Mouse (Mus musculus) frontal cortex, adult (tissue): Measurements from ENCODE around the gene Tnf.
A peak's percentile ranks its signal among the peaks of the same experiment; 100 is the strongest.

Experiments
- ATAC-seq: cut with Nextera tagmentation; 2 replicates; pipeline ENCODE4 v1.9.2; 2017; ENCODE audit warnings: mild to moderate bottlenecking, moderate library complexity, mixed read lengths; ENCODE audit not compliant: low TSS enrichment

Tnf gene

DNA sequence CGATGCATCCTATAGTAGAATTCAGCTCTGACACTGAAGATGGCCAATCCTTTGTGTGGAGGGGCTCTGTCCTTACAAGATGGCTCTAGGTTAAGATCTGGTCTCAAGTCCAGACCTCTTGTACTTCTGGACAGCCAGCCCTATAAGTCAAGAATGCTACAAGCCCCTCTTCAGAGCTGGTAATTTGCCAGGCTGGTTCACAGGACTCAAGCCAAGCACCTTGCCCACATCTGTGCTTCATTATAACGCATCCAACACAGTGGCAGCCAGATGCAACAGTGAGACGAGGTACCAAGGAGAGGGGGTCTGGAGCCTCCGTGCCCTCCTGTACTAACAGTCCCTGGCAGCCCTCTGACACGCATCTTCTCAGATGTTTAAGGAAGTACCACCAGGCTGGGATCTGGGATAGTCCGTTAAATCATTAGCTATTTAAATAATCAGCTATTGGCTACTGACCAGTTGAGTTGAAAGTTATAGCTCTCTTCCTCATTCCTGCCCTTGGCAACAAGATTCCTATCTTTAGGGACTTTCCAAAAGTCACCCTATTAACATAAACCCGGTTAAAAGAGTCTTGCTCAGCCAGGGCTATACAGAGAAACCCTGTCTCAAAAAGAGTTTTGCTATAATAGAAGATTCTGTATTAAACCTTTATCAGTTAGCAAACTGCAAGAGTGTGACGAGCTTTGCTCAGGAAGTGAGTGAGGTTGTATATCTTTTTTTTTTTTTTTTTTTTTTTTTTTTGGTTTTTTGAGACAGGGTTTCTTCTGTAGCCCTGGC lies 27.4 kb downstream of the Tnf start:
- ATAC-seq = no peak

DNA sequence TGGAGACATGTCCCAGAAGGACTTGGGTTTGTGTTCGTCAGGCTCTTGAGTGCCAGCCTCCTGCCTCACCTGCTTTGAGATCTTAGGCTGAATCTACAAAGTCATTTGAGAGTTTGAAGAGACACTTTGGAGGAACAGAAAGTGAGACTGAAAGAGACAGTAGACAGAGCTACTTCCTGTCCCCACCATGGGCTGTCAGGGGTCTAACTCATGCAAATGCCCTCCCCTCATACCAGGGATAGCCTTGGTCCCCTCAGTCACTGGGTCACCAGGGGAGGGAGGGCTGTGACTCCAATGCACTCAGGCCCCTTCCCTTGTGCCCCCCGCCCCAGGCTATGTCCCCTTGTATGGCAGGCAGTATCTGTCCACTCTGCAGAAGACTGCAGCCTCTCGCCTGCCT lies 28.5 kb downstream of the Tnf start:
- no peak for ATAC-seq

GRCm38 (mm10) chr17:35172445-35173234 lies 29.2 kb downstream of the Tnf start:
- peak; percentile 76 for ATAC-seq

- no peak for ATAC-seq
Measured at GRCm38 (mm10) chr17:35168541-35169207, 33.1 kb downstream of the Tnf start.

DNA sequence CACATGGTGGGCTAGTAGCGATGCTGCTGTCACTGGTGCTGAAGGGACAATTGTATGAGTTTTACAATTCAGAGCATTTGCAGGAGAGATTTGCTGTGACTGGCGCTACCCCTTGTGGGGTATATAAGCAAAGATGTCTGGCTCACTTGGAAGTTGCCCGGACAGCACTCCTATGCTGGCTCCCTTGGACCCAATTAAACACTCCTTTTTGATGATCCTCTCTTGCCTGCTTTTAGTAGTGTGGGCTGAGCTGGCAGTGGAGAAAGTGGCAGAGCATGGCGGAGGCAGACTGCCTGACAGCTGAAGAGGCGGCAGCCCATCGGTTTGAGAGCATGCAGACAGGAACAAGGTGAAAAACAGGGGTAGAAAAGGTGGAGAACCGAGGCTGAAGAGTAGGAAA lies 34.0 kb downstream of the Tnf start:
- peak; percentile 8; the same call in 1 of the 2 replicates for ATAC-seq

- ATAC-seq = no peak
Measured at GRCm38 (mm10) chr17:35166352-35167035, 35.3 kb downstream of the Tnf start.

DNA sequence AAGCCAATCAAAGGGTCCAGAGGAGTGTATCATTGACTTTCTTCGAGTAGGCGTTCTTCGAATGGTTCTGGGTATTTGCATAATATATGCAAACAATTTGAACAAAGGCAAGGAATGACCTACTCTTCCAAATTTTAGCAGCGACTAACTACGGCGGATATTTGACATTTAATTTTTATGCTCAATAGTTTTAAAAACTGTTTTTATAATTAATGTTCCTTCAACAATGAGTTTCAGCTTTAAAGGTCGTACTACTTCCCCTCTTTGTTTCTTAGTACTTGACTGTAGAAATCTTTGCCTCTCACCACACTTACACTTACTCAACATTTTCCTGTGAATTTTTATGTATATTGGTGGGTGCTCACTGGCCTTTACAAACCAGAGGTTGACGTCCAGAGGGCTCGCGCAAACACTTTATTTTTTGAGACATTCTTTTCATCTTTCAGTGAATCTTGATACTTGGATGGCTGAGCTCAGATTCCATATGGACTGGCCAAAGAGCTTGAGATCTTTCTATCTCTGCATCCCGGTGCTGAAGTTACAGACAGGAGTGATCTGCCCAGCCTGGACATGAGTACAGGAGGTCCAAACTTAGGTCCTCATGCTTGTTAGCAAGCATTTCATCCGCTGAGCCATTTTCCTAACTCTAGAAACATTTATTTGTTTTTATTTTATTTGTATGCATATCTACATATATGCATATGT lies 36.2 kb downstream of the Tnf start:
- ATAC-seq = no peak

DNA sequence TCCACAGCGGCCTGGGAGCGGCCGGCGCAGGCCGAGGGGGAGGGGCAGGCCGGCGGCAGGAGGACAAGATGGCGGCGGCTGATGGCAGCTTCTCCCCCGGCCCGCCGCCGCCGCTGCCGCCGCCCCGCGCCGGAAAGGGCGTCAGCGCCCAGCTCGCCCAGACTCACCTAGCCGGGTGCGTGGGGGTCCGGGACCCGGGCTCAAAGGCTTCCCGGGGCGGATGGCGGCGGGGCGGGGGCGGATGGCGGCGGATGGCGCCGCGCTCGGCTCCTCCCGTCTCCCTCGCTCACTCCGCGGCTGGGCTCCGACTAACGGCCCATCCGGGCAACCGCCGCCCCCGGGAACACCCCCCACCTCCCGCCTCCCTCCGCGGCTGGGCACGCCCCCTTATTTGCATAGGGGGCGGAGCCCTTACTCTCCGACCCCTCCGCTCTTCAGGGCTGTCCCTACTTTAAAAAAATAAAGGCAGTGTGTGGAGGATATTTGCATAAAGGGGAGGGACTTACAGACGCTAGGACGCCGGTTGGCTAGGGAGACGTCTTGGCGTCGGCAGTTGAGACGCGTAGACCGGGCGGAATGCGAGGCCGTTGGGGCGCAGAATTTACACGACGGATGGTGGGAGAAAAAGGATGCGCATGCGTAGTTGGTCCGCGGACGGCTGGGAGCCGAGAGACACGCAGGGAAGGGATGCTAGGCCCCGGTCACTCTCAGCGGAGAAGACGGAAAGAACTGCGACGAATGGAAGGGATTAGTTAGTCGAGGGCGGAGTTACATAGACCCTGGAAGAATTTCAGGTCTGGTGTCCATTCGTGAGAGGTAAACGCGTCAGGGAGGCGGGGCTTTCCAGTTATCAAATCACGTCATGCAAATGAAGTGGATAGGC lies 37.0 kb downstream of the Tnf start, which contains the start of gene Prrc2a:
Gene Prrc2a (minus strand): TSS at position 330 of the 883 bp plus-strand sequence.
- ATAC-seq = peak; percentile 79

- ATAC-seq = no peak; the same call in 1 of the 2 replicates
Measured at GRCm38 (mm10) chr17:35164218-35164567, 37.6 kb downstream of the Tnf start.

DNA sequence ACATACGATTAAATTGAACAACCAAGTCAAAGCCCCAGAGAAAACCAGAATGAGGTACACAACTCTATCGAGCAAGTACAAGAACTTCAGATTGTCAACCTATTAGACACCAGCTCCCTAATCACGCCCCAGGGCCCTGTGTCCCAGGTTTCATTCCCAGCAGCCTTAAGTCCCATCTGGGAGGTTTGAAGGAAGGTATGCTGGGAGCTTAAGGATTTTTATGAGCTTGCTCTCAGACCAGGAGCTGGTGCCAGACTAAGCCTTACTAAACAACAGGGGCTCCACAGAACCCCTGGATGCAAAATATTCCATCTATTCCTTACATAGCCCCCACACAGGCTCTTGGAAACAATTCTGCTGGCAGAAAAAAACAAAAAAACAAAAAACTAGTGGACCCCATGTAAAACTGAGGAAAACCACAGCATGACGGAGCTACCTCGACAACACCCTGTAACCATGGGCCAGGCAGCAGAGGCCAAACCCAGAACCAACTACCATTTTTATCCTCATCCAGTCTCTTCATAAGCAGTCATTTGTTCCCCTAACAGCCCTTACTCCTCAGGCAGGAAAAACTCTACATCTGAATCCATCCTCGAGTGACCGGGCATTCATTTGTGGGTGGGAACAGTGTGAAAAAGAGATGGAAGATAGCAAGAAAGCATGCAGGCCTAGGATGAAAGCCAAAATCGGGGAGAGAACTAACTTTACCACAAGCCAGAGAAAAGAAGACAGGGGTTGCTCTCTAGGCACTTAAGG lies 38.3 kb downstream of the Tnf start:
- no peak for ATAC-seq

DNA sequence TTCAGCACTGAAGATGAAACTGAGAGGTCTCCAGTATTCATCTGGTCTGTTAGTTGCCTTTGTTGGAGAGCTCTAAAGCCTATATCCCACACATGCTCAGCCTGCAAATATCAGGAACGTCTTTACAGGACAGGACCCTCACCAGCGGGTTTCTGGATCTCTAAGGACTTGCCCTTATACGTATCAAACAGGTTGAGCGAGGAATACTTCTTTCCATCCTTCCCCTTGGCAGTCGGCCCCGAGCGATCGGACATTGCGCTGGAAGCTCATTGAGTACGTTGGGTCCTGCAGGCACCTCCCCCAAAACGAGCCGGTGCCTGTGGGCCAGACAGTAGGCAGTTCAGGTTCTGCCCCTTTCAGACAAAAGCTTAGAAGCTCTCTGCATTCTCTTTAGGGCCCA lies 39.1 kb downstream of the Tnf start:
- no peak for ATAC-seq

- ATAC-seq = no peak
Measured at GRCm38 (mm10) chr17:35162121-35162520, 39.7 kb downstream of the Tnf start.

DNA sequence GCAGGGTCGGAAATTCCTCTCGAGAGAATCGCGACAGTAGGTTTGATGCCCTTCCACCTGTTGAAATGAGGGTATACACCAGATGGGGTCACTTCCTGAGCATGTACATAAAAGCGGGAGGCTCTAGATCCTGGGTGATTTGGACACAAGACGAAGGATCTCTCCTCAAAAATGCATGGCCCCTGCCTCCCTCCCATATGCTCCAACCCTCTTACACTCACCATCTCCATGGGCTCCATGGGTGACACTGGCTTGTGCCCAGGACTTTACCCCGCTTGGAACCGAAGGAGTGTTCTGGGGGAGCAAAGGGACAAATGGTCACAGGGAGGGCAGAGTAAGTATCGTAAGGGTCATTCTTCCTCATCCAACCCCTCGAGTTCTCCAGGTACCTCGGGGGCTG lies 40.4 kb downstream of the Tnf start:
- no peak for ATAC-seq

DNA sequence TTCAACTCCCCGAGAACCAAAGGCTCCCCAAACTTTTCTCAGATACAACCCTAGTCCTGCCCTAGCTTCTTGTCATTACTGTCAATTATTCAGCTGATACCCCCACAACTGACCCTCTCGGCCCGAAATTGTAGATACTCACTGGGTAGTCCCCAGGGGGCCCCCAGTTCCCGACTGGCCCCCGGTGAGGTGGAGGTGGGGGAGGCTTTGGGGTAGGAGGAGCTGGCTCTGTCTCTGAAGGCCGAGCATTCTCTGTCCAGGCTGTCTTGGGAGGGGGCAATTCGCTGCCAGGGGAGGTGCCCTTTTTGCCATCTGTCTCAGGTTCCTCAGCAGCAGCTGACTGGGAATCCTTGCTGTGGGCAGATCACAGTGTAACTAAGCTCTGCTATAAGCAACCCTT lies 42.2 kb downstream of the Tnf start:
- no peak for ATAC-seq

GRCm38 (mm10) chr17:35158850-35159593 lies 42.8 kb downstream of the Tnf start:
- no peak for ATAC-seq

GRCm38 (mm10) chr17:35157661-35158175 lies 44.1 kb downstream of the Tnf start:
- ATAC-seq = no peak

DNA sequence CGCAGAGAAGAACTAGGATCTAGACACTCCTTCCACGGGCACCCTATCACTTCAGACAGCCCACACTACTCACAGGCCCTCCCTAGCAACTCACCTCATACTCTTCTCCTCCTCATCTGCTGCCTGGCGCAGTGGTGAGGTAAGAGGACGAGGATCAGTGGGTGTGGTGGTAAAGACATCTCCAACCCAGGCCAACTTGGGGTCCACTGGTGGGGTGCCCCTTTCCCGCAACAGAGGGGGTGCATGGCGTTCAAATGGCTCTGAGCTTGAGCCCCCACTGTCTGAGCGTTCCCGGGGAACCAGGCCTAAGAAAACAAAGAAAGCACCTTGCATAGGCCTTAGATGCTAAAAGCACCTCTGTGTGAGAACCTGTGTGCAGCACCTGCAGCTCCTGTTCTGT lies 44.6 kb downstream of the Tnf start:
- ATAC-seq = no peak

DNA sequence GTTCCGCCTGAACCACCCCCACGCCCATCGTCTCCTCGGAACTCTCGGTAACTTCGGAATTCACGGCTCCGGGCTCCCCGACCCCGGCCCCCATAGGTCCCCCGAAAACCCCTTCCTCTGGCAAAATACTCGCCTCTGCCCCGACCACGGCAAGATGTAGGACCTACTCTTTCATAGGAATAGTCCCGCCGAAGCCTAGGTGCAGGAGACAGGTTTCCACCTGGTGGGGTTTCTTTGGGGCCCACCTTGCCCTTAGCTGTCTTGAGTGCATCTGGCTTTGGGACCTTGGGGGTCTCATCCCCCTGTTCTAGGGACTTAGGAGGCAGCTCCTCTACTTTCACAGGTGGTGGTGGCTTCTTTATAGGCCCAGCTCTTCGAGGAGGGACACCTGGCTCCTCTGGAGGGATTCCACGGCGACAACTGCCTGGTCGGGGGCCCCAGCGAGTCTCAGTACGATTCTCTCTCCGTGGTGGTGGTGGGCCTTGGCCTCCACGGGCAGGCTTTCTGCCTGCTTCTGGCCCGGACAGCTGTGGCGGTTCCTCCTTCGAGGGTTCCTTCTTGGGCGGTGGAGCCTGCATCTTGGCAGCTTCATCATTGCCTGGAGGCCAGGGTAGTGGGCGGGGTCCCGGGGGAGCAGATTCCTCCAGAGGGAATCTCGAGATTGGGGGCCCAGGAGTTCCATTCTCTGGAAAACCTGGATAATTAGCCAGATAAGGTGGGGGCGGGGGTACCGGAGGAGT lies 45.2 kb downstream of the Tnf start:
- ATAC-seq = no peak
